Mouse (Mus musculus) kidney, adult 2 months (tissue): ENCODE results near the gene Gm37240. TPM values are rescaled to one million over a fixed set of nuclear protein-coding genes. Genes with fewer than 3 reads are reported as not detected.
"Not testable (repeated sequence)": the region's sequence is repeated elsewhere in the genome, so short reads cannot be mapped to it uniquely, and the experiment has no call there.

Source experiments
- DNase-seq: peaks from one replicate; pipeline ENCODE4 v3.0.0; 2021
- H3K27ac ChIP-seq: fragments of 200-500 bp; 2 replicates; pipeline ENCODE4 v1.5.1; 2012; ENCODE audit warnings: low read depth, low read length, control low read depth, inconsistent platforms; ENCODE audit not compliant: insufficient read depth
- H3K27me3 ChIP-seq: fragments of 200-500 bp; replicated peaks from 2 replicates; pipeline ENCODE4 v1.6.1; 2012; ENCODE audit warnings: mild to moderate bottlenecking, moderate library complexity, low read length, inconsistent platforms; ENCODE audit not compliant: control insufficient read depth, insufficient read depth
- H3K36me3 ChIP-seq: fragments of 200-500 bp; 2 replicates; pipeline ENCODE4 v1.6.1; 2012; ENCODE audit warnings: mild to moderate bottlenecking, moderate library complexity, low read length, inconsistent platforms; ENCODE audit not compliant: control insufficient read depth, insufficient read depth
- H3K4me1 ChIP-seq: fragments of 200-500 bp; 2 replicates; pipeline ENCODE4 v1.6.1; 2011; ENCODE audit warnings: low read length; ENCODE audit not compliant: control insufficient read depth, insufficient read depth
- H3K4me3 ChIP-seq: fragments of 200-500 bp; 2 replicates; pipeline ENCODE4 v1.5.1; 2011; ENCODE audit warnings: mild to moderate bottlenecking, low read depth, low read length, control low read depth; ENCODE audit not compliant: insufficient read depth
- CTCF ChIP-seq: fragments of 200-500 bp; conservative IDR thresholded peaks from 2 replicates; pipeline ENCODE4 v1.5.1; 2011; ENCODE audit warnings: low read depth, mild to moderate bottlenecking, control low read depth, low read length, moderate library complexity, mixed read lengths; ENCODE audit not compliant: insufficient read depth, insufficient read length
- POLR2A ChIP-seq: fragments of 200-500 bp; IDR thresholded peaks from one replicate; pipeline ENCODE4 v1.6.1; 2011; ENCODE audit warnings: low read depth, low read length, control low read depth
- WGBS: fragments of 180-500 bp; shearing (Covaris S2); methylation state at CpG from one replicate; pipeline ENCODE4 v1.1.7; 2018; 5-methylcytosine and 5-hydroxymethylcytosine counted together
- polyA plus RNA-seq: library from polyadenylated mRNA; depleted of rRNA; stranded (reverse); fragments of >200 nt; gene quantifications from 2 replicates; pipeline ENCODE4 v1.2.3, GENCODE M21; 2012

Gm37240 gene
- polyA plus RNA-seq, 1 experiment, result 5.5 TPM

DNA sequence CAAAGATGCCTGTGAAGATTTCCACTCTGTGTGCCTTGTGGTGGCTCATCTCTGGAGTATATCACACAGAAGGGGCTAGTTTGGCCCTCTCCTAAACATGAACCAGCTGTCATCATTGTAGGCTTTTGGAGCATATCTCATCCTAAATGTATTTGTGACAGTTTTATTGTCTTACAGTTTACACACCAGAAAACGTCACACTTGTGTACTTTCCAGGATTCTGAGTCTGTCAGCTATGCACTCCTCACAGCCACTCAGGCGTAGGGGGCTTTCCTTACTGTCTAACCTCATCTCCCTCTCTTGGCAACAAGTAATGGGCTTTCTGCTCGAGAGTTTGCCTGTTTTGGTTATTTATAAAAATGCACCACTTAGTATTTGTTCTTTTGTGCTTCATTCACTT lies 1021.6 kb downstream of the Gm37240 start:
- TF ChIP-seq CTCF (no peak), POLR2A (no peak)
- no peak overlapping the region for H3K4me3 ChIP-seq
- H3K36me3 ChIP-seq, result no peaks in the 10 kb centered on the region
- peaks cover 4% of the 10 kb centered on the region; the same call in 1 of the 2 replicates for H3K4me1 ChIP-seq
- H3K27ac ChIP-seq, result no peak overlapping the region
- 60% methylated on average over 3 of the region's 3 CpGs for WGBS
- DNase-seq, result no peak
- no peaks in the 10 kb centered on the region for H3K27me3 ChIP-seq

DNA sequence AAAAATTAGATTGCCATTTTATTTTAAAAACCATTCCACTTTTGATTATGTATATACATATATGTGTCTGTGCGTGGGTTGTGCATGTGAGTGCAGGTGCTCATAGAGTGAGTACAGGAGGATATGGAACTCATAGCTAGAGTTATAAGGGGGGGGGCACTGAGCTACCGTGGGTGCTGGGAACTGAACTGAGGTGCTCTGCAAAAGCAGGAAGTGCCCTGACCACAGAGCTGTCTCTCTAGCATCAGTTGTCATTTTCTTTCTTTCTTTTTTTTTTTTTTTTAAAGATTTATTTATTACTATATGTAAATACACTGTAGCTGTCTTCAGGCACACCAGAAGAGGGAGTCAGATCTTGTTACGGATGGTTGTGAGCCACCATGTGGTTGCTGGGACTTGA lies 1025.5 kb downstream of the Gm37240 start:
- H3K27ac ChIP-seq, H3K4me3 ChIP-seq, H3K4me1 ChIP-seq, DNase-seq, H3K27me3 ChIP-seq, H3K36me3 ChIP-seq: not testable (repeated sequence)
- 89% methylated on average over 3 of the region's 3 CpGs for WGBS

DNA sequence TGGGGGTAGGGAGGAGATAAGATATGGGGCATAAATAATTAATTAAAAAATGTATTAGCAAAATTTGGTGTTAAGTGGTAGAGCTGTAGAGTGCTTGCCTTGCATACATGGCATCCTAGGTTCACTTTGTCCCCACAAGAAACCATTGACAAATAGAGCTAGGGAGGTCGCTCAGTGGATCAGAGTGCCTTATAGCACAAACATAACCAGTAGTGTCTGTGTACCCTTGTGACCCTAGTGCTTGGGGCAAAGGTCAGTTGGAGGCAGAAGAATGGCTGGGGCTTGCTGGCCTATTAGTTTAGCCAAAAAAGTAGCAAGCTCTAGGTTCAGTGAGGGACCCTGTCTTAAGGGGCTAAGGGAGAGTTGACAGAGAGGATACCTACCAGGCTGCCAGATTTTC lies 1026.6 kb downstream of the Gm37240 start:
- TF ChIP-seq CTCF (no peak), POLR2A (no peak)
- Histone ChIP-seq H3K27me3 (no peaks in the 10 kb centered on the region), H3K27ac (no peak overlapping the region), H3K4me1 (0 out of 2 replicates have a peak, but pooled peaks cover 4% of the 10 kb centered on the region), H3K36me3 (no peaks in the 10 kb centered on the region), H3K4me3 (no peak overlapping the region)
- DNase-seq, result peak; percentile 22
- 79% methylated on average over 1 of the region's 1 CpGs for WGBS

DNA sequence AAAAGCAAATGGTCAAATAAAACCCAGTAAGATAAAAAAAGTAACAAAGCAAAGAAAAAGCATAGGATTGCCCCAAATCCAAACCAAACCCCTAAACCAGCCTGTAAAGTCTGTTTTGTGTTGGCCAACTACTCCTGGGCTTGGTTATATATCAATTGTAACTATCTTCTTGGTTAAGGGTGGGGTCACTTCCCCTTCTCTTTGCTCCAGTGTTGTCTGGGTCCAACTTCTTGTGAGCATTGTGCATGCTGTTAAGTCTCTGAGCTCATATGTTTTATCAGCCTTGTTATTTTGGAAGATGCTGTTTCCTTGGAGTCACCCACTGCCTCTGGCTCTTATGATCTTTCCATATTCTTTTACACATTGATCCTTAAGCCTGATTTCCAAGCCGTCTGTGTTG lies 1032.9 kb downstream of the Gm37240 start:
- DNase-seq, result no peak
- Histone ChIP-seq H3K27me3 (no peaks in the 10 kb centered on the region), H3K36me3 (no peaks in the 10 kb centered on the region), H3K4me3 (no peak overlapping the region), H3K4me1 (peaks cover 9% of the 10 kb centered on the region; the same call in 1 of the 2 replicates), H3K27ac (no peak overlapping the region)
- 89% methylated on average over 1 of the region's 1 CpGs for WGBS
- TF ChIP-seq CTCF, result no peak
- no peak for TF ChIP-seq POLR2A

DNA sequence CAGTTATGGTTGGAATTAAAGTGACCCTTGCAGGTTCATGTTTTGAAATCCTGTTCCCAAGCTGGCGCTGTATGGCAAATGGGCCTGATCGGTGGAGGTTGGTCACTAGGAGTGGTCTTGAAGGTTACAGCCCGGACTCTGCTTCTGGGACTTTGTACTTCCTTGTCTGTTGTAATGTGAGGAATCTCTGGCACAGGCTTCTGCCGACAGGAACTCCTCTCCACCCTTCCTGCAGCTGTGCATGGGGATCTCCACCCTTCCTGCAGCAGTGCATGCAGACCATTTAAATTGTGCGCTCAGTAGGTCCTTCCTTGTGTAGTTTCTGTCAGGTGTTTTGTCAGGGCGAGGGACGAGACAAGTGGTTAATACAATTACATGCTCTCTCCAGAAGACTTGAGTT lies 1034.4 kb downstream of the Gm37240 start:
- Histone ChIP-seq H3K27ac (peak overlapping the region; percentile 30; the same call in 1 of the 2 replicates), H3K27me3 (no peaks in the 10 kb centered on the region), H3K4me1 (peaks cover 9% of the 10 kb centered on the region; the same call in 1 of the 2 replicates), H3K36me3 (no peaks in the 10 kb centered on the region), H3K4me3 (no peak overlapping the region)
- DNase-seq, result peak; percentile 88
- 40% methylated on average over 7 of the region's 7 CpGs for WGBS
- TF ChIP-seq CTCF (no peak), POLR2A (no peak)

DNA sequence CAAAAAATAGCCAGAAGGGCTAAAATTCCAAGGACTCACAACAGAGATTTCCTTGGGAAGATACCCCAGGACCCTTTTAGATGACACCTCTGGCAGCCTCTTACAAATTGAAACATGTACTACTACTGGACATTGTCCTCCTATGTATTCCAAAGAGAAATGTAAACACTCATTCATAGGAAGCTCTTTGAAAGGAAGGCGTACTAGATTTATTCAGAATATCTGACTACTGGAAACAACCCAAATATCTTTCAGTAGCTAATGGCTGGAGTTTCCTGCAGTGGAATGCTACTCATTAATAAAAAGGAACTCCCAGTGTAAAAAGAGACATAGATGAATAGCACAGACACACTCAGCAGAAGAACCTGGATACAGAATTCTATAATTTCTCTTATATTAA lies 1035.5 kb downstream of the Gm37240 start:
- Histone ChIP-seq H3K4me3 (no peak overlapping the region), H3K27me3 (no peaks in the 10 kb centered on the region), H3K36me3 (no peaks in the 10 kb centered on the region), H3K27ac (no peak overlapping the region), H3K4me1 (peaks cover 9% of the 10 kb centered on the region; the same call in 1 of the 2 replicates)
- 20% methylated on average over 1 of the region's 1 CpGs for WGBS
- TF ChIP-seq CTCF (no peak), POLR2A (no peak)
- DNase-seq, result peak; percentile 48

DNA sequence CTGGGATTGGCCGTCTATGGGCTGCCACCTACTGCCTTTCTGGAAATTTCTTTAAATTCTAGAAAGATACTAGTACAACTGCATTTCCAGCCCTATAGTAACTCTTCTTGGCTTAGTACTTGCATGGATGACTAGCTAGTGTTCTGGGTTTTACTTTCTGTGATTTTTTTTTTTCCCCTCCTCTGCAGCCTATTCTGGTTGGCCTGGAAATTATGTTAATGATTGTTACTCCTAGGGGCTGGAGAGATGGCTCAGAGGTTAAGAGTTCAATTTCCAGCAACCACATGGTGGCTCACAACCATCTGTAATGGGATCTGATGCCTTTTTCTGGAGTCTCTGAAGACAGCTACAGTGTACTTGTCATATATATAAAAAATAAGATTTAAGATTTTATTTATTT lies 1036.9 kb downstream of the Gm37240 start:
- 86% methylated on average over 1 of the region's 1 CpGs for WGBS
- TF ChIP-seq CTCF (no peak), POLR2A (no peak)

DNA sequence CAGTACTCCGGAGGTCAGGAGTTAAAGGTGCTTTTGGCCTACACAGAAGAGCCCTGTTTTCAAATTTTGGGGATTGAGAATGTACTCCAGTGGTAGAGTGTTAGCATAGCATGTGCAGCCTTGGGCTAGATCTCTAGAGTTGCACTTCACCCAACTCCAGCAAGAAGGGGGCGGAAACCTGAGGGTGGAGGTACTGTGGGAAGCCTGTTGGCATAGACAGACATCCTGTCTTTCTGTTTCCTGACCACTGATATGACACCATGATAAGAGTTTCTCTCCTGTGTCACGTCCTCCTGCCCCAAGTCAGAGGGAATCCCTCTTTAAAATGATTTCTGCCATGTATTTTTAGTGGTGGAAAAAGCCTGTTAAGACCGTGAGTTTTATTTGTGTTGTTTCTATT lies 1038.5 kb downstream of the Gm37240 start:
- WGBS, result 73% methylated on average over 4 of the region's 4 CpGs
- DNase-seq, result peak; percentile 60
- Histone ChIP-seq H3K4me3 (no peak overlapping the region), H3K4me1 (peaks cover 9% of the 10 kb centered on the region; the same call in 1 of the 2 replicates), H3K27ac (peak overlapping the region; percentile 39; the same call in 1 of the 2 replicates), H3K36me3 (no peaks in the 10 kb centered on the region), H3K27me3 (no peaks in the 10 kb centered on the region)
- no peak for TF ChIP-seq POLR2A
- TF ChIP-seq CTCF, result no peak

More for the DNA sequence above, 1036.9 kb downstream of the Gm37240 start:
- H3K27me3 ChIP-seq, result no peaks in the 10 kb centered on the region
- H3K4me3 ChIP-seq, result no peak overlapping the region
- DNase-seq, result peak; percentile 50
- H3K27ac ChIP-seq, result no peak overlapping the region
- H3K4me1 ChIP-seq, result peaks cover 9% of the 10 kb centered on the region; the same call in 1 of the 2 replicates
- H3K36me3 ChIP-seq, result no peaks in the 10 kb centered on the region
